Comparison of ENCODE assay signal across 12 mouse cellular contexts in the genomic region with DNA sequence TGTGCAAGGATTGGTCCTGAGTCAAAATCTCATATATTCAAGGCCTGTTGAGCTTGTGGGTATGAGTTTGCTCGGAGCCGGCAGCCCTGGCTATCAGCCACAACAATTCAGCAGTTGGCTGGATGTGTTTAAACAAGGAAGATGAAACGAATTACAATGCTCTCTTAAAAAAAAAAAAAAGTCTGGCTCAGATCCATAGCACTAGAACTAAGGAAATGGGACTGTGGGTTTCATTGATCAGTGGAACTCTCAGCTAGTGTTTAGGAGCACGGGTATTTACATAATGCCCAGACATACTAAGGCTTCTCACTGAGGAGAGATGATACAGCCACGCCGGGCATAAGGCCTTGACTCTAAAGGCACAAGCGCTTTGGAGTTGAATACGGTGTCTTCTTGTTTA. TPM values are rescaled to one million over a fixed set of nuclear protein-coding genes. Genes with fewer than 3 reads are reported as not detected.
A peak's percentile ranks its signal among the peaks of the same experiment; 100 is the strongest.
DNase-seq lines count a peak whose midpoint lies in the region; ATAC-seq lines count a peak whose summit lies in the region.
"Had no signal": no experiment of that assay in that cellular context is flagged by ENCODE, and none has a peak within 500 bp of the region (broad histone marks: within the 10 kb centered on the region; RNA-seq: fewer than 3 reads in every experiment).

No protein-coding gene starts in this region.

- ATAC-seq in hindbrain, embryonic 14.5 days (ENCODE audit: low FRiP score) = no peak
- no peak for ATAC-seq in hindbrain, embryonic 11.5 days (ENCODE audit: low FRiP score)
- ATAC-seq in midbrain, embryonic 14.5 days (ENCODE audit: low FRiP score, low TSS enrichment) = no peak
- no peak for ATAC-seq in midbrain, embryonic 11.5 days (ENCODE audit: low FRiP score)

- peak; percentile 14 for DNase-seq in adrenal gland, adult 2 months
- no peak for DNase-seq in adrenal gland, adult 8-10 months
- DNase-seq in hindbrain, embryonic 14.5 days (ENCODE audit: low spot score) = peak; percentile 53
- no peak for DNase-seq in hindbrain, embryonic 11.5 days (ENCODE audit: low spot score)
- DNase-seq in midbrain, embryonic 14.5 days = peak; percentile 60
- DNase-seq in midbrain, embryonic 11.5 days (ENCODE audit: low spot score, missing footprints) = no peak
- peak; percentile 59 to 66 for DNase-seq in cerebellum, postnatal 10 days
- no peak for DNase-seq in embryo, embryonic 11 days
- DNase-seq: gastrocnemius, postnatal 14 days; liver, embryonic 13.5 days had no signal

- no peak overlapping the region for H3K4me3 ChIP-seq in hindbrain, embryonic 14.5 days (replicated peaks; ENCODE audit: low read length)
- H3K4me3 ChIP-seq in hindbrain, embryonic 11.5 days (ENCODE audit: low read depth, low read length) = no peak overlapping the region
- H3K4me3 ChIP-seq in midbrain, embryonic 14.5 days (replicated peaks; ENCODE audit: low read depth, low read length) = no peak overlapping the region
- H3K4me3 ChIP-seq in midbrain, embryonic 11.5 days (ENCODE audit: low read depth, low read length) = no peak overlapping the region
- H3K4me3 ChIP-seq: heart, embryonic 12.5 days; liver, embryonic 13.5 days; megakaryocyte, embryonic 14.5 days had no signal

- H3K27ac ChIP-seq in hindbrain, embryonic 14.5 days = no peak overlapping the region
- no peak overlapping the region for H3K27ac ChIP-seq in hindbrain, embryonic 11.5 days (ENCODE audit: low read depth, low read length)
- no peak overlapping the region for H3K27ac ChIP-seq in midbrain, embryonic 14.5 days (replicated peaks; ENCODE audit: low read depth, low read length)
- no peak overlapping the region for H3K27ac ChIP-seq in midbrain, embryonic 11.5 days (ENCODE audit: low read depth, low read length)
- H3K27ac ChIP-seq: liver, embryonic 13.5 days had no signal

- no peaks in the 10 kb centered on the region for H3K27me3 ChIP-seq in hindbrain, embryonic 14.5 days (ENCODE audit: control insufficient read depth, insufficient read depth, low read length)
- no peaks in the 10 kb centered on the region for H3K27me3 ChIP-seq in hindbrain, embryonic 11.5 days (ENCODE audit: control insufficient read depth, insufficient read depth, low read length)
- no peaks in the 10 kb centered on the region for H3K27me3 ChIP-seq in midbrain, embryonic 14.5 days (ENCODE audit: control insufficient read depth, insufficient read depth, low read length)
- H3K27me3 ChIP-seq in midbrain, embryonic 11.5 days (ENCODE audit: control insufficient read depth, insufficient read depth, low read length) = no peaks in the 10 kb centered on the region
- H3K27me3 ChIP-seq: heart, embryonic 12.5 days; liver, embryonic 13.5 days; megakaryocyte, embryonic 14.5 days had no signal

- H3K4me1 ChIP-seq in hindbrain, embryonic 14.5 days (replicated peaks; ENCODE audit: control insufficient read depth, insufficient read depth, low read length) = no peaks in the 10 kb centered on the region
- H3K4me1 ChIP-seq in hindbrain, embryonic 11.5 days (replicated peaks; ENCODE audit: control insufficient read depth, insufficient read depth, low read length) = no peaks in the 10 kb centered on the region
- no peaks in the 10 kb centered on the region for H3K4me1 ChIP-seq in midbrain, embryonic 14.5 days (ENCODE audit: control insufficient read depth, insufficient read depth, low read length)
- no peaks in the 10 kb centered on the region for H3K4me1 ChIP-seq in midbrain, embryonic 11.5 days (ENCODE audit: control insufficient read depth, insufficient read depth, low read length)
- H3K4me1 ChIP-seq: heart, embryonic 12.5 days; liver, embryonic 13.5 days; megakaryocyte, embryonic 14.5 days had no signal

- H3K9ac ChIP-seq in hindbrain, embryonic 14.5 days = no peak overlapping the region
- H3K9ac ChIP-seq in hindbrain, embryonic 11.5 days (ENCODE audit: low read depth, low read length) = no peak overlapping the region
- no peak overlapping the region for H3K9ac ChIP-seq in midbrain, embryonic 14.5 days (replicated peaks; ENCODE audit: low read length)
- H3K9ac ChIP-seq in midbrain, embryonic 11.5 days (ENCODE audit: low read length) = no peak overlapping the region
- H3K9ac ChIP-seq: heart, embryonic 12.5 days; liver, embryonic 13.5 days had no signal

- no peak overlapping the region for H3K4me2 ChIP-seq in hindbrain, embryonic 14.5 days (replicated peaks)
- H3K4me2 ChIP-seq in hindbrain, embryonic 11.5 days (replicated peaks; ENCODE audit: low read depth, low read length) = no peak overlapping the region
- no peak overlapping the region for H3K4me2 ChIP-seq in midbrain, embryonic 14.5 days (ENCODE audit: low read length)
- no peak overlapping the region for H3K4me2 ChIP-seq in midbrain, embryonic 11.5 days
- H3K4me2 ChIP-seq: heart, embryonic 12.5 days; liver, embryonic 13.5 days had no signal

- H3K36me3 ChIP-seq in hindbrain, embryonic 14.5 days (replicated peaks; ENCODE audit: control insufficient read depth, insufficient read depth) = no peaks in the 10 kb centered on the region
- H3K36me3 ChIP-seq in hindbrain, embryonic 11.5 days (ENCODE audit: control insufficient read depth, insufficient read depth, low read length) = no peaks in the 10 kb centered on the region
- no peaks in the 10 kb centered on the region for H3K36me3 ChIP-seq in midbrain, embryonic 14.5 days (ENCODE audit: control insufficient read depth, insufficient read depth, low read length)
- no peaks in the 10 kb centered on the region for H3K36me3 ChIP-seq in midbrain, embryonic 11.5 days (ENCODE audit: control insufficient read depth, insufficient read depth, low read length)
- H3K36me3 ChIP-seq: heart, embryonic 12.5 days; liver, embryonic 13.5 days had no signal

- 45% methylated on average over 8 of the region's 8 CpGs for WGBS in hindbrain, embryonic 14.5 days
- WGBS in hindbrain, embryonic 11.5 days = 74% methylated on average over 8 of the region's 8 CpGs
- WGBS in midbrain, embryonic 14.5 days = 48% methylated on average over 8 of the region's 8 CpGs
- 75% methylated on average over 8 of the region's 8 CpGs for WGBS in midbrain, embryonic 11.5 days

- no peaks in the 10 kb centered on the region for H3K9me3 ChIP-seq in hindbrain, embryonic 14.5 days (ENCODE audit: control insufficient read depth, low read length)
- H3K9me3 ChIP-seq in hindbrain, embryonic 11.5 days (ENCODE audit: control insufficient read depth, low read length) = no peaks in the 10 kb centered on the region
- H3K9me3 ChIP-seq in midbrain, embryonic 14.5 days (ENCODE audit: control insufficient read depth, low read length) = no peaks in the 10 kb centered on the region
- H3K9me3 ChIP-seq in midbrain, embryonic 11.5 days (ENCODE audit: control insufficient read depth, low read length) = no peaks in the 10 kb centered on the region
- H3K9me3 ChIP-seq: heart, embryonic 12.5 days; liver, embryonic 13.5 days; megakaryocyte, embryonic 14.5 days had no signal

RNA-seq across cellular contexts. Expression of gene Scel, which starts 32.6 kb away (rescaled TPM):
- total RNA-seq in adrenal gland, adult 2 months (2021) = under 1 TPM in 1 of 2 experiments, not detected in 1; 0.35 TPM
- polyA plus RNA-seq in adrenal gland, adult 2 months (2012; rRNA removed) = 0.04 TPM in 1 of 2 replicates, not detected in the other
- under 1 TPM in 3 of 4 experiments, not detected in 1; 0.15 to 0.52 (median 0.23) TPM for total RNA-seq in adrenal gland, adult 8-10 months (2022)
- polyA plus RNA-seq in hindbrain, embryonic 14.5 days (2014; fragmentation: Nextera tagmentation; extraction: Ambion mirVana) = 0.10 and 0.36 TPM in 2 replicates
- polyA plus RNA-seq in hindbrain, embryonic 11.5 days (2014; fragmentation: Nextera tagmentation; extraction: Ambion mirVana) = 0.11 and 0.54 TPM in 2 replicates
- 0.08 and 0.20 TPM in 2 replicates for polyA plus RNA-seq in midbrain, embryonic 14.5 days (2014; fragmentation: Nextera tagmentation; extraction: Ambion mirVana)
- 0.11 and 0.33 TPM in 2 replicates for polyA plus RNA-seq in midbrain, embryonic 11.5 days (2014; fragmentation: Nextera tagmentation; extraction: Ambion mirVana)

Comparison
In these comparisons a context has a peak if more than half of its experiments do, and no peak if none do; other contexts are left out.
1. DNase-seq: peak in adrenal gland, adult 2 months (single experiment), hindbrain, embryonic 14.5 days (single experiment), midbrain, embryonic 14.5 days (single experiment) and cerebellum, postnatal 10 days (2 of 2); none in adrenal gland, adult 8-10 months (single experiment), hindbrain, embryonic 11.5 days (single experiment), midbrain, embryonic 11.5 days (single experiment) and embryo, embryonic 11 days (single experiment).